8 mouse cellular contexts compared by ENCODE assay signal in genomic region chr8:94036541-94036940, GRCm38 (mm10). TPM values are rescaled to one million over a fixed set of nuclear protein-coding genes. Genes with fewer than 3 reads are reported as not detected.
A peak's percentile ranks its signal among the peaks of the same experiment; 100 is the strongest.
DNase-seq lines count a peak whose midpoint lies in the region; ATAC-seq and TF ChIP-seq lines count a peak whose summit lies in the region.
"Not testable (repeated sequence)": the region's sequence is repeated elsewhere in the genome, so short reads cannot be mapped to it uniquely, and the experiment has no call there.

No protein-coding gene starts in this region.

- in situ Hi-C loops in ES-E14 (cut with MboI; ENCODE audit: low sequenced_read_pairs in 2 of 2, unreplicated experiment in 2 of 2): not testable (repeated sequence)

- peak overlapping the region; percentile 73 for H3K4me2 ChIP-seq in forebrain, embryonic 15.5 days (replicated peaks)
- H3K4me2 ChIP-seq in lung, postnatal 0 days (replicated peaks; ENCODE audit: low read depth, low read length): peak overlapping the region; percentile 60

- H3K27ac ChIP-seq in ES-E14 (ENCODE audit: insufficient read depth, low read depth, low read length, poor library complexity, severe bottlenecking): not testable (repeated sequence)
- peak overlapping the region; percentile 81 for H3K27ac ChIP-seq in forebrain, embryonic 15.5 days (replicated peaks)
- peak overlapping the region; percentile 73 for H3K27ac ChIP-seq in lung, postnatal 0 days (ENCODE audit: low read length)

- not testable (repeated sequence) for H3K27me3 ChIP-seq in forebrain, embryonic 15.5 days; lung, postnatal 0 days (replicated peaks; ENCODE audit: insufficient read depth, low read length)

- not testable (repeated sequence) for TF ChIP-seq EP300 in lung, postnatal 0 days (IDR thresholded peaks at IDR 0.05)

- peak; percentile 85 for ATAC-seq in forebrain, embryonic 15.5 days (replicated peaks)
- ATAC-seq in hematopoietic stem cell, adult 5-6 weeks (replicated peaks in 1 of 2; ENCODE audit: insufficient read depth in 1 of 2, low FRiP score in 2 of 2, low TSS enrichment in 1 of 2, low read depth in 1 of 2, poor library complexity in 2 of 2, severe bottlenecking in 2 of 2): peak; percentile 10 to 55; a peak in 3 of 4 replicates
- ATAC-seq in lung, postnatal 0 days: peak; percentile 82

- 0% methylated on average over 29 of the region's 32 CpGs for WGBS in forebrain, embryonic 15.5 days
- WGBS in lung, postnatal 0 days: 0% methylated on average over 21 of the region's 32 CpGs

- peaks cover 11 to 12% of the 10 kb centered on the region in 2 experiments for H3K4me1 ChIP-seq in ES-E14 (ENCODE audit: control insufficient read depth in 2 of 2, insufficient read depth in 2 of 2, low read length in 2 of 2, poor library complexity in 1 of 2)
- peaks cover 41% of the 10 kb centered on the region for H3K4me1 ChIP-seq in forebrain, embryonic 15.5 days
- H3K4me1 ChIP-seq in lung, postnatal 0 days (ENCODE audit: insufficient read depth, low read depth, low read length): peaks cover 11% of the 10 kb centered on the region; the same call in 1 of the 2 replicates

- peak overlapping the region; percentile 81 for H3K4me3 ChIP-seq in ES-E14 (ENCODE audit: insufficient read depth in 1 of 2, low read depth in 1 of 2, low read length in 2 of 2, poor library complexity in 1 of 2, severe bottlenecking in 1 of 2)
- H3K4me3 ChIP-seq in forebrain, embryonic 15.5 days: peak overlapping the region; percentile 78
- peak overlapping the region; percentile 81 for H3K4me3 ChIP-seq in lung, postnatal 0 days (ENCODE audit: low read depth, low read length)

- H3K9ac ChIP-seq in ES-E14 (ENCODE audit: insufficient read depth, low read depth, low read length, poor library complexity, severe bottlenecking): peak overlapping the region; percentile 80
- peak overlapping the region; percentile 64 for H3K9ac ChIP-seq in forebrain, embryonic 15.5 days (replicated peaks)
- peak overlapping the region; percentile 63 for H3K9ac ChIP-seq in lung, postnatal 0 days (replicated peaks; ENCODE audit: low read depth)

- not testable (repeated sequence) for H3K9me3 ChIP-seq in ES-E14 (ENCODE audit: control insufficient read depth, insufficient read depth, low read depth, low read length); forebrain, embryonic 15.5 days; lung, postnatal 0 days (ENCODE audit: low read length)

- not testable (repeated sequence) for H3K36me3 ChIP-seq in ES-E14 (ENCODE audit: control insufficient read depth, insufficient read depth, low read length, poor library complexity, severe bottlenecking); forebrain, embryonic 15.5 days; lung, postnatal 0 days (ENCODE audit: insufficient read depth, low read length)

- peak; percentile 69 for DNase-seq in ES-E14 (ENCODE audit: low read depth, low spot score)
- peak; percentile 78 for DNase-seq in cerebellum, adult 11-12 months
- DNase-seq in layer of hippocampus, postnatal 10 days (ENCODE audit: low spot score in 2 of 2): peak; percentile 57 to 64
- DNase-seq in lung, postnatal 0 days (ENCODE audit: low spot score): peak; percentile 81
- DNase-seq in ovary, postnatal 14 days (ENCODE audit: low spot score): peak; percentile 39
- DNase-seq in thymus, postnatal 0 days (ENCODE audit: low spot score): peak; percentile 68

- TF ChIP-seq CTCF in lung, postnatal 0 days (IDR thresholded peaks at IDR 0.05): not testable (repeated sequence)

RNA-seq across cellular contexts. Expression of gene Nudt21, which starts 0.3 kb away (rescaled TPM):
- 139 and 152 TPM in 2 replicates for total RNA-seq in ES-E14 (2012; rRNA removed)
- 133 and 134 TPM in 2 replicates for polyA plus RNA-seq in forebrain, embryonic 15.5 days (2015; fragmentation: Nextera tagmentation; extraction: Ambion mirVana)
- 89.6 and 94.2 TPM in 2 replicates for total RNA-seq in hematopoietic stem cell, adult 5-6 weeks (2017)
- total RNA-seq in layer of hippocampus, postnatal 10 days (2021): 10 to 100 TPM; 66.6 to 70.0 TPM
- 53.9 and 55.0 TPM in 2 replicates for polyA plus RNA-seq in lung, postnatal 0 days (2015; fragmentation: Nextera tagmentation; extraction: Ambion mirVana)
- polyA plus RNA-seq in thymus, postnatal 0 days (2015; fragmentation: Nextera tagmentation; extraction: Ambion mirVana): 183 and 192 TPM in 2 replicates

RNA-seq across cellular contexts. Expression of gene Ogfod1, which starts 0.5 kb away (rescaled TPM):
- 17.0 and 19.1 TPM in 2 replicates for total RNA-seq in ES-E14 (2012; rRNA removed)
- polyA plus RNA-seq in forebrain, embryonic 15.5 days (2015; fragmentation: Nextera tagmentation; extraction: Ambion mirVana): 16.1 and 18.8 TPM in 2 replicates
- total RNA-seq in hematopoietic stem cell, adult 5-6 weeks (2017): 15.1 and 15.6 TPM in 2 replicates
- 10 to 100 TPM; 40.2 to 41.9 TPM for total RNA-seq in layer of hippocampus, postnatal 10 days (2021)
- polyA plus RNA-seq in lung, postnatal 0 days (2015; fragmentation: Nextera tagmentation; extraction: Ambion mirVana): 6.1 and 7.0 TPM in 2 replicates
- polyA plus RNA-seq in thymus, postnatal 0 days (2015; fragmentation: Nextera tagmentation; extraction: Ambion mirVana): 8.2 and 10.2 TPM in 2 replicates

RNA-seq across cellular contexts. Expression of gene Amfr, which starts 23.9 kb away (rescaled TPM):
- 67.1 and 73.6 TPM in 2 replicates for total RNA-seq in ES-E14 (2012; rRNA removed)
- polyA plus RNA-seq in forebrain, embryonic 15.5 days (2015; fragmentation: Nextera tagmentation; extraction: Ambion mirVana): 71.8 and 76.3 TPM in 2 replicates
- total RNA-seq in hematopoietic stem cell, adult 5-6 weeks (2017): 106 and 135 TPM in 2 replicates
- total RNA-seq in layer of hippocampus, postnatal 10 days (2021): 100 to 1,000 TPM; 140 to 144 TPM
- polyA plus RNA-seq in lung, postnatal 0 days (2015; fragmentation: Nextera tagmentation; extraction: Ambion mirVana): 57.4 and 61.6 TPM in 2 replicates
- 39.7 and 49.6 TPM in 2 replicates for polyA plus RNA-seq in thymus, postnatal 0 days (2015; fragmentation: Nextera tagmentation; extraction: Ambion mirVana)

Comparison
In these comparisons a context has a peak if more than half of its experiments do, and no peak if none do; other contexts are left out.
1. ATAC-seq: peak in every context shown above with its lines; median percentile 85 in forebrain, embryonic 15.5 days; 82 in lung, postnatal 0 days; 32 in hematopoietic stem cell, adult 5-6 weeks.